Mouse (Mus musculus) embryonic fibroblast, embryonic 13.5 days (primary cell): ENCODE data around the gene Gpr179. TPM values are rescaled to one million over a fixed set of nuclear protein-coding genes. Genes with fewer than 3 reads are reported as not detected.

Source experiments
- H3K27ac ChIP-seq: 2 replicates; pipeline ENCODE4 v1.5.1; 2012; ENCODE audit warnings: low read length, control low read depth, inconsistent platforms; ENCODE audit not compliant: insufficient read depth
- H3K4me1 ChIP-seq: 2 replicates; pipeline ENCODE4 v1.6.1; 2011; ENCODE audit warnings: low read length; ENCODE audit not compliant: control insufficient read depth, insufficient read depth
- H3K4me3 ChIP-seq: 2 replicates; pipeline ENCODE4 v1.5.1; 2011; ENCODE audit warnings: mild to moderate bottlenecking, control low read depth, low read length; ENCODE audit not compliant: insufficient read depth
- CTCF ChIP-seq: IDR thresholded peaks from 2 replicates; pipeline ENCODE4 v1.5.1; 2011; ENCODE audit warnings: mild to moderate bottlenecking, control low read depth, low read length, moderate library complexity, borderline replicate concordance; ENCODE audit not compliant: insufficient read depth
- POLR2A ChIP-seq: IDR thresholded peaks from 2 replicates; pipeline ENCODE4 v1.6.1; 2011; ENCODE audit warnings: low read depth, mild to moderate bottlenecking, control low read depth, low read length, moderate library complexity
- polyA plus RNA-seq: library from polyadenylated mRNA; stranded (reverse); fragments of >200 nt; gene quantifications from 2 replicates; pipeline ENCODE4 v1.2.4, GENCODE M21; 2011; ENCODE audit warnings: low read depth; ENCODE audit not compliant: missing spikeins, insufficient read length

Gene Gpr179
- polyA plus RNA-seq, 1 experiment = not detected

DNA sequence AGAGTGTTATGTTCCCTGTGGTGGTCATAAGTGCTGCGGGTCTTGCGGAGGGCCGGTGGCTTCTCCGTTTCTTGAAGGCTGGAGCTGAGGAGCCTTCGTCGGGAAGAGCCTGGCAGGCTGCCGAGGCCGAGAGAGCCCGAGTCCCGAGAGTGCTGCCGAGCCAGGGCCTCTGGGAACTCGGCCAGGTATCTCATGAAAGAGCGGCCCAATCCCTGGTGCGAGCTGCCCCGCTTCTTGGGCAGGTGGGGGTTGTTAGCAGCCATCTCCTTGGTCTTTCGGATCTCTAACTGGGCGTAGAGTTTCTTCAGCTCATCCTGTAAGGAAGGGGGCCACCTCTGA lies 12.9 kb downstream of the Gpr179 start:
- Histone ChIP-seq H3K4me1 (no peaks in the 10 kb centered on the region), H3K4me3 (no peak overlapping the region), H3K27ac (no peak overlapping the region)
- TF ChIP-seq POLR2A = no peak
- TF ChIP-seq CTCF = no peak

DNA sequence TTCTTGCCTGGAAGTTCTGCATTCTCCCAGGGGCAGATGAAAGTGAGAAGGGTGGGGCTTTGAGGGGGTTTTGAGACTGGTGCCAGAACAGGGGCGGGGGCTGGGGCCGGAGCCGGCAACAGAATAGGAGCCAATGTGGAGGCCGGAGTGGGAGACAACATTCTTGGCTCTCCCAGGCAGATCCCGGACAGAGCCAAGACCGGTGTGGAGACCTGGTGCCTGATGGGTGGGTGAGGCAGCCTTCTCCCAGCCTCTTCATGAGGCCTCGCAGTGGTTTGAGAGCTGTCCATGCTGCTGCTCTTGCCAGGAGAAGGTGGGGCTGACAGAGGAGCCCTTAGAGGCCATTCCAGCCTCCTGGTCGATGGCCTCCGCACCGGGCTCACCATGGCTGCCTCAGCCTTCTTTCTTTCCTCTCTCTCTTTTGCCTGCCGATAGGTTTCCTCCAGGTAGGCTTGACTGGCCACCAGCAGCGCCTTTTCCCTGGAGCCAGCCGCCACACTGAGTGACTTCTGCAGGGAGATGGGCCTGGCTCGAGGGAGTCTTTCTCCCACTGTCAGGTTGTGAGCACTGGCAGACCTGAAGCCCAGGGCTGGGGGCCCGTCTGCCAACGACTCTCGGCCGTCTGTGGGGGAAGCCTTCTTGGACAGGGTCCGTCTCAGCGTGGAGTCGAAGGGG lies 13.4 kb downstream of the Gpr179 start:
- H3K27ac ChIP-seq = no peak overlapping the region
- H3K4me1 ChIP-seq = no peaks in the 10 kb centered on the region
- H3K4me3 ChIP-seq = no peak overlapping the region
- TF ChIP-seq POLR2A = no peak
- no peak for TF ChIP-seq CTCF

DNA sequence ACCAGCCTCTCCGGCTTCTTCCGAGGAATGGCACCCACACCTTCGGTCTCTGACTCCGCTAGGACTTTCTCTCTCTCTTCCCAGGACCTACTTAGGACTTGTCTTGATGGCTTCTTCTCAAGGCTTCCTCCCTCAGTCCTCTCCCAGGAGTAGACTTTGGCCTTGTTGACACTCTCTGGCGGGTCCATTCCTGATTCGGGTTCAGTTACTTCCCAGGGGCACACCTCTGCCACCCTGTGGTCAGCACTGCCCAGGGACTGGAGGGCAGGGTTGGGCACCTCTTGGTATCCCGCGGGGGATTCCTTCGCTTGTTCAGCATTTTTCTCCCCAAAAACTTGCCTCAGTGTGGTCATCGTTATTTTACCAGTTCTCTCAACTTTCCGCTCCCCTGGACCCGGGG lies 14.5 kb downstream of the Gpr179 start:
- Histone ChIP-seq H3K4me1 (no peaks in the 10 kb centered on the region), H3K27ac (no peak overlapping the region), H3K4me3 (no peak overlapping the region)
- TF ChIP-seq CTCF = no peak
- no peak for TF ChIP-seq POLR2A

DNA sequence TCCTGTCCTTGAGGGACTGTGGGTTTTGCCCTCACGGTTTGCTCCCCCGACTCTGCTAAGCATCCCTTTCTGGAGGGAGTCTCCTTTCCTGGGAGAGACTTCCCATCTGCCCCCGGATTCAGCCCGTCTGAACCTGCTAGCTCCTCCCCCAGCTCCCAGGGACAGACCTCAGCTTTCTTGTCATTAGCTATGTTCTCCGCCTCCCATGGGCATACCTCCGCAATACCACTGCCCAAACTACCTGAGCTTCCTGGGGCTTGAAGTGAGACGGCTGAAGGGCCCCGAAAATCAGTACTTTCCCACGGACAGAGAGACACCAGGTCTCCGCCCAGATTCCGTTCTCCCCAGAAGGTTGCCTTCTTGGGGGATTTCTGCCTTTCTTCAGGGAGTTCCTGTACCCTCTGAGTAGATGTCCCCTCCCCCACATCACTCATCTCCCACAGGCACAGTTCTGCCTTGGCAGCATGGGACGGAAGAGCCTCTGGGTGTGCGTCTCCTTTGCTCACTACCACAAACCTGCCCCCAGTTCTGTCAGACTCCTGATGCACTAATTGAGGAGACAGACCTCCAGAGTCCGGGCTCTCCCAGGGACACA lies 15.0 kb downstream of the Gpr179 start:
- H3K4me3 ChIP-seq = no peak overlapping the region
- H3K27ac ChIP-seq = no peak overlapping the region
- TF ChIP-seq CTCF (no peak), POLR2A (no peak)
- no peaks in the 10 kb centered on the region for H3K4me1 ChIP-seq

DNA sequence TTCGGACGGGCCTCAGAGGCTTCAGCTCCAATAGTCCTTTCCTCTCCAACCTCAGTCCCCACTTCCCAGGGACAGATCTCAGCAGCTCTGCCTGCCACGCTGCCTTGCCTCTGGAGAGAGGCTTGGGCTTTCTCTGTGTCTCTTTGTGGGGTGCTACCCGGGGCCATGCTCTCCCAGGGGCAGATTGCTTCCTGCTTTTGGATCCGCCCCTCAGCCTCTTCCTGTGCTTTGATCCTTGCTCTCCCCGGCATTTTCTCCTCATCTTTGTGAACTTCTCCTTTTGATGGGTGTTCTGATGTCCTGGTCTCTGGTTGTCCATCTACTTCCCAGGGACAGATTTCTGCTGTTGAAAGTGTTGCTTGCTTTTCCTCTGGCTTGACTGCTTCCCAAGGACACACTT lies 15.6 kb downstream of the Gpr179 start:
- H3K27ac ChIP-seq = no peak overlapping the region

DNA sequence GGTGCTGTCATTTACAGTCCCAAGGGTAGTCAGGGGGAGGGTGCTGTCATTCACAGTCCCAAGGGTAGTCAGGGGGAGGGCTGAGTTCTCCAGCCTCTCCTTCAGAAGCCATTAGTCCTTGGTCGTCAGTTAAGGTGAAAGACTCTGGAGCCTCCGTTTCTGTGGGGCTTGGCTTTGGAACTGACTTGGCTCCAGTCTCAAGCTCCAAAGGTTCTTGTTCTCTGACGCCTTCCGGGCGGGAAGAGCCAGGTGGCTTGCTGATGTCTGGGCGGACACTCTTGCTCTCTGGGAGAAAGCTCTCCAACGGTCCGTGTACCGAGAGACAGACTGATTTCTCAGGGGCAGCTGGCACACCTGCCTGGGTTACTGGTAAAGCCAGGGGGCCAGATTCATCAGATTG lies 17.5 kb downstream of the Gpr179 start:
- Histone ChIP-seq H3K27ac (no peak overlapping the region), H3K4me3 (no peak overlapping the region), H3K4me1 (no peaks in the 10 kb centered on the region)
- TF ChIP-seq CTCF (no peak), POLR2A (no peak)

More for the DNA sequence above, 15.6 kb downstream of the Gpr179 start:
- TF ChIP-seq CTCF (no peak), POLR2A (no peak)
- Histone ChIP-seq H3K4me3 (no peak overlapping the region), H3K4me1 (no peaks in the 10 kb centered on the region)

DNA sequence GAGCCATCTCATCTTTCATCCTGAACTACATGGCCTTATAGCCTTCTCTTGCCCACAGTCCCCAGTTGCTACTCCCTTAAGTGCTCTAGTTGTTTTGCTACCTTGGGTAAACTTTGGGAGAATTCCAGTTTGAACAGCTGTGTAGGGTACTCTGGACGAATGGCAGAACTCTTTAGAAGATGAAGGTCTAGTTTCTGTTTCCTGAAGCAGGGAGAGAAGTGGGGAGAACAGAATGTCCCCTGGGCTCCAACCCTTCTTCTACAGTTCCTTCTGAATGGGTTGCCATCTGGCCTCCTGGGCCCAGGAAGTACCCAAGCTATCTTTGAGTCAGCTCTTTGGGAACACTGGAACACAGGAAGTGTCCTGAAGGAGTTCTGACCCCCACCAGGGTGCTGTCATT lies 18.0 kb downstream of the Gpr179 start:
- Histone ChIP-seq H3K4me1 (no peaks in the 10 kb centered on the region), H3K4me3 (no peak overlapping the region), H3K27ac (no peak overlapping the region)
- TF ChIP-seq POLR2A (no peak), CTCF (no peak)

DNA sequence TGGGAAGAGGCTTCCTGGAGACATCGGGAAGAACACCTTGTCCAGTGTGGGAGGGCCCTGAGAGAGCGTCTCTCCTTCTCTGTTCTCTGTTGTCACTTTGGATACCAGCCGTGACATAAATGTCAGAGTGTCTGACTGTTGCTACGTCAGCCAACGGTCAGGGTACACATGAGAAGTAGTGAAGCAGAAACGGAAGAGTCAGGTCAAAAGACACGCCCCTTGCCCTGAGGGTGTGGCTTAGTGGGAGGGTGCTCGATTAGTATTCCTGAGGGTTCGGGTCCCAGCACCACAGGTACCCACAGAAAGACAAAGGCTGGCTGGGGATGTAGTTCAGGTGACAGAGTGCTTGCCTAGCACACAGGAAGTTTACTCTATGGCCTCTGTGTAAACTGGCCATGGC lies 18.8 kb downstream of the Gpr179 start:
- Histone ChIP-seq H3K27ac (no peak overlapping the region), H3K4me3 (no peak overlapping the region), H3K4me1 (no peaks in the 10 kb centered on the region)
- TF ChIP-seq POLR2A = no peak
- no peak for TF ChIP-seq CTCF

DNA sequence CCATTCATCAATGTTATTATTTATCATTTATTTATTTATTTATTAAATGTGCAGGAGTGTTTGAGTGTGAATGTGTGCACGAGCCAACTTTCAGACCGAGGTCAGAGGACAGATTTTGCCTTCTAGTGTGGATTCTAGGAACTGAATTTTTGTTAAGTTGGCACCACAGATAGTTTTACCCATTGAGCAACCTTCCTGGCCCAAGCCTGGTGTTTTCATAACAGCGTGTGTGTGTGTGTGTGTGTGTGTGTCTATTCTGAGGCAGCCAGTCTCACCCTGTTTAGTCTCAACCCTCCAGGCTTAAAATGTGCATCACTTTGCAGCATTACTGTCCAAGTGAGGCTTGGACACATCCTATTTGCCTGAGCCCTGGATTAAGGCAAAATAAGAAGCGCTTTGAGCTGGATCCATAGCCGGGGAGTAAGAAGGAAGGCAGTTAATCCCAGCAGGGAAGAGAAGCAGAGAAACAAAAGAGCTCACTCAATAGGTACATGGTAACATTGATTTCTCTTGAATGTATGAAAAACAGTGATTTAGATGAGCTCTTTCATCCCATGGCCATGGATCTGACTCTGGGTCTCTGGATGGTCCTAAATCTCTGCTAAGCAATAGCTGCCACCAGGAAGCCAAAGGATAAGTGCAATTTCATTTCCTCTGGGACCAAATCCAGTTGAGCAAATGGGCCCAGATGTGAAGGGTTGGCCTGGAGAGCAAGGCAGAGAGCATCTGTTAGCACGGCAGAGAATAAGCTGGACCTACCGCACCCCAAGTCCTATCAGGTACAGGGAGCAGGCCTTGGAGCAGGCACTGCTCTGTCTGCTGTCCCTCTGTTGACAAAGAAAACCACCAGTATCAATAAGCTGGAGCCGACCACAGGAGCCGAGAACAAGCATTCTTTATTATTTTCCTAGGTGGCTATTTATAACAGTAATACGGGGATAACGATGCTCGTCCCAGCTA lies 20.4 kb downstream of the Gpr179 start:
- no peak overlapping the region for H3K4me3 ChIP-seq

DNA sequence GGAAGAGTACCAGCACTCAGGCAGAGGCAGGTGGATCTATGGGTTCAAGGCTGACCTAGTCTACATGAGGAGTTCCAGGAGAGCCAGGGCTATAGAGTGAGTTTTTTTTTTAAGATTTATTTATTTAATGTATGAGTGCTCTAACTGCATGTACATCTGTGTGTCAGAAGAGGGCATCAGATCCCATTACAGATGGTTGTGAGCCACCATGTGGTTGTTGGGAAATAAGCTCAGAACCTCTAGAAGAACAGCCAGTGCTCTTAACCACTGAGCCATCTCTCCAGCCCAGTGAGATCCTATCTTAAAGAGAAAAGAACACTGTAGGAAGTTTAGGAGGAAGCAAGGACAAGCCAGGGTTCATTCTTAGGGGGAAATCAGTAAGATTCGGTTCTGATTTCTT lies 21.6 kb downstream of the Gpr179 start:
- H3K4me1 ChIP-seq = no peaks in the 10 kb centered on the region
- TF ChIP-seq POLR2A = no peak
- no peak for TF ChIP-seq CTCF
- no peak overlapping the region for H3K4me3 ChIP-seq
- no peak overlapping the region for H3K27ac ChIP-seq

More for the DNA sequence above, 20.4 kb downstream of the Gpr179 start:
- no peak for TF ChIP-seq CTCF
- Histone ChIP-seq H3K4me1 (no peaks in the 10 kb centered on the region), H3K27ac (no peak overlapping the region)
